Mouse (Mus musculus) stomach, embryonic 14.5 days (tissue): ENCODE results near the gene Lgals9. TPM values are rescaled to one million over a fixed set of nuclear protein-coding genes. Genes with fewer than 3 reads are reported as not detected.
"Not testable (repeated sequence)": the region's sequence is repeated elsewhere in the genome, so short reads cannot be mapped to it uniquely, and the experiment has no call there.

ENCODE experiments used
- ATAC-seq: fragments of 200-750 bp; cut with Nextera tagmentation; 2 replicates; pipeline ENCODE4 v1.8.0; 2017; ENCODE audit warnings: low read depth, moderate TSS enrichment; ENCODE audit not compliant: insufficient number of reproducible peaks, insufficient read depth, low FRiP score
- H3K27ac ChIP-seq: fragments of 300-500 bp; sonication (generic); 2 replicates; pipeline ENCODE4 v1.5.1; 2014; ENCODE audit warnings: mild to moderate bottlenecking, low read length, moderate library complexity, mixed read lengths
- H3K27me3 ChIP-seq: fragments of 300-500 bp; sonication (generic); 2 replicates; pipeline ENCODE4 v1.6.1; 2014; ENCODE audit warnings: low read length, control low read depth, mixed read lengths; ENCODE audit not compliant: control insufficient read depth, insufficient read depth
- H3K36me3 ChIP-seq: fragments of 300-500 bp; sonication (generic); 2 replicates; pipeline ENCODE4 v1.6.1; 2014; ENCODE audit warnings: mild to moderate bottlenecking, control low read depth, low read length, moderate library complexity, mixed read lengths; ENCODE audit not compliant: control insufficient read depth, insufficient read depth
- H3K4me1 ChIP-seq: fragments of 300-500 bp; sonication (generic); 2 replicates; pipeline ENCODE4 v1.6.1; 2014; ENCODE audit warnings: low read length, control low read depth, mixed read lengths; ENCODE audit not compliant: control insufficient read depth, insufficient read depth
- H3K4me2 ChIP-seq: fragments of 300-500 bp; sonication (generic); replicated peaks from 2 replicates; pipeline ENCODE4 v1.6.1; 2014; ENCODE audit warnings: low read depth, low read length, control low read depth
- H3K4me3 ChIP-seq: fragments of 300-500 bp; sonication (generic); 2 replicates; pipeline ENCODE4 v1.5.1; 2014; ENCODE audit warnings: low read depth, low read length, control low read depth
- H3K9ac ChIP-seq: fragments of 300-500 bp; sonication (generic); replicated peaks from 2 replicates; pipeline ENCODE4 v1.6.1; 2014; ENCODE audit warnings: low read depth, mild to moderate bottlenecking, control low read depth, low read length, moderate library complexity, mixed read lengths
- H3K9me3 ChIP-seq: fragments of 300-500 bp; sonication (generic); 2 replicates; pipeline ENCODE4 v1.6.1; 2016; ENCODE audit warnings: low read depth, low read length, control low read depth; ENCODE audit not compliant: control insufficient read depth
- WGBS: fragments of 180-500 bp; shearing (Covaris S2); extraction: QIAGEN DNeasy Blood & Tissue Kit; methylation state at CpG from one replicate; pipeline ENCODE4 v1.1.7; 2014; 5-methylcytosine and 5-hydroxymethylcytosine counted together
- polyA plus RNA-seq: library from polyadenylated mRNA; unstranded; fragments of >200 nt; fragmentation: Nextera tagmentation; extraction: Ambion mirVana; gene quantifications from 2 replicates; pipeline ENCODE4 v1.2.1, GENCODE M21; 2014

Lgals9 gene
- polyA plus RNA-seq, 1 experiment from 2014 or later, result 32.9 TPM

GRCm38 (mm10) chr11:79003053-79003768, 18.5 kb upstream of the Lgals9 start:
- Histone ChIP-seq H3K27ac (peak overlapping the region; percentile 12; the same call in 1 of the 2 replicates), H3K4me2 (no peak overlapping the region), H3K4me3 (no peak overlapping the region), H3K9me3 (no peaks in the 10 kb centered on the region), H3K9ac (no peak overlapping the region), H3K27me3 (no peaks in the 10 kb centered on the region), H3K36me3 (no peaks in the 10 kb centered on the region), H3K4me1 (peaks cover 15% of the 10 kb centered on the region)
- no peak for ATAC-seq
- 55% methylated on average over 11 of the region's 11 CpGs for WGBS

GRCm38 (mm10) chr11:79002551-79002951, 17.8 kb upstream of the Lgals9 start:
- WGBS, result 41% methylated on average over 5 of the region's 5 CpGs
- peaks cover 15% of the 10 kb centered on the region for H3K4me1 ChIP-seq

GRCm38 (mm10) chr11:79001871-79002270, 17.1 kb upstream of the Lgals9 start:
- Histone ChIP-seq H3K27ac (peak overlapping the region; percentile 12; the same call in 1 of the 2 replicates), H3K4me1 (peaks cover 15% of the 10 kb centered on the region), H3K27me3 (no peaks in the 10 kb centered on the region), H3K36me3 (no peaks in the 10 kb centered on the region), H3K4me3 (no peak overlapping the region), H3K4me2 (no peak overlapping the region), H3K9ac (no peak overlapping the region), H3K9me3 (no peaks in the 10 kb centered on the region)
- WGBS, result 73% methylated on average over 4 of the region's 4 CpGs
- ATAC-seq, result no peak

More at GRCm38 (mm10) chr11:79002551-79002951, 17.8 kb upstream of the Lgals9 start:
- no peaks in the 10 kb centered on the region for H3K27me3 ChIP-seq
- H3K4me2 ChIP-seq, result no peak overlapping the region
- ATAC-seq, result no peak
- no peak overlapping the region for H3K9ac ChIP-seq
- H3K9me3 ChIP-seq, result no peaks in the 10 kb centered on the region
- H3K27ac ChIP-seq, result peak overlapping the region; percentile 12; the same call in 1 of the 2 replicates
- H3K4me3 ChIP-seq, result no peak overlapping the region
- no peaks in the 10 kb centered on the region for H3K36me3 ChIP-seq

- Histone ChIP-seq H3K27me3 (no peaks in the 10 kb centered on the region), H3K36me3 (no peaks in the 10 kb centered on the region), H3K9me3 (no peaks in the 10 kb centered on the region), H3K4me2 (no peak overlapping the region), H3K9ac (no peak overlapping the region), H3K4me1 (peaks cover 11% of the 10 kb centered on the region), H3K27ac (peak overlapping the region; percentile 52; the same call in 1 of the 2 replicates), H3K4me3 (no peak overlapping the region)
- 37% methylated on average over 6 of the region's 6 CpGs for WGBS
- no peak for ATAC-seq
Observed at GRCm38 (mm10) chr11:78999118-78999517, 14.4 kb upstream of the Lgals9 start.

GRCm38 (mm10) chr11:78990875-78991543, 6.3 kb upstream of the Lgals9 start:
- H3K36me3 ChIP-seq, result not testable (repeated sequence)

GRCm38 (mm10) chr11:78990096-78990495, 5.3 kb upstream of the Lgals9 start:
- H3K36me3 ChIP-seq, result no peaks in the 10 kb centered on the region
- WGBS, result 93% methylated on average over 9 of the region's 9 CpGs
- H3K27me3 ChIP-seq, result no peaks in the 10 kb centered on the region
- H3K27ac ChIP-seq, result no peak overlapping the region
- no peak overlapping the region for H3K4me3 ChIP-seq
- H3K4me1 ChIP-seq, result 0 out of 2 replicates have a peak, but pooled peaks cover under 1% of the 10 kb centered on the region
- no peak overlapping the region for H3K9ac ChIP-seq
- H3K9me3 ChIP-seq, result peaks cover 3% of the 10 kb centered on the region; the same call in 1 of the 2 replicates
- H3K4me2 ChIP-seq, result no peak overlapping the region
- ATAC-seq, result no peak

More at GRCm38 (mm10) chr11:78990875-78991543, 6.3 kb upstream of the Lgals9 start:
- ATAC-seq, H3K9ac ChIP-seq, H3K27me3 ChIP-seq, H3K9me3 ChIP-seq, H3K4me2 ChIP-seq, H3K4me3 ChIP-seq, H3K4me1 ChIP-seq, H3K27ac ChIP-seq: not testable (repeated sequence)
- 81% methylated on average over 5 of the region's 5 CpGs for WGBS

GRCm38 (mm10) chr11:78989206-78989605, 4.5 kb upstream of the Lgals9 start:
- not testable (repeated sequence) for H3K4me3 ChIP-seq, H3K27ac ChIP-seq, H3K9me3 ChIP-seq, H3K36me3 ChIP-seq, H3K4me1 ChIP-seq, H3K4me2 ChIP-seq, H3K27me3 ChIP-seq, H3K9ac ChIP-seq, ATAC-seq
- 94% methylated on average over 11 of the region's 11 CpGs for WGBS

GRCm38 (mm10) chr11:78986311-78987002, 1.7 kb upstream of the Lgals9 start:
- no peak overlapping the region for H3K9ac ChIP-seq
- WGBS, result 86% methylated on average over 10 of the region's 10 CpGs
- no peaks in the 10 kb centered on the region for H3K36me3 ChIP-seq
- no peak overlapping the region for H3K27ac ChIP-seq
- H3K9me3 ChIP-seq, result peaks cover 3% of the 10 kb centered on the region; the same call in 1 of the 2 replicates
- H3K4me2 ChIP-seq, result no peak overlapping the region
- H3K4me3 ChIP-seq, result no peak overlapping the region
- 0 out of 2 replicates have a peak, but pooled peaks cover 5% of the 10 kb centered on the region for H3K4me1 ChIP-seq
- H3K27me3 ChIP-seq, result no peaks in the 10 kb centered on the region
- ATAC-seq, result no peak
